Mouse (Mus musculus): ENCODE data around the gene Zfp111.

- TF ChIP-seq POLR2A (IDR thresholded peaks at IDR 0.05; ENCODE audit: low read depth, low read length) (no peak), CTCF (conservative IDR thresholded peaks at IDR 0.05; ENCODE audit: insufficient read depth, insufficient read length, low read depth, low read length) (no peak)
Measured at GRCm38 (mm10) chr7:24187611-24188010, 23.6 kb downstream of the Zfp111 start.
